Mouse (Mus musculus) embryonic facial prominence, embryonic 11.5 days (tissue): ENCODE data around the gene Cfap73. TPM values are rescaled to one million over a fixed set of nuclear protein-coding genes. Genes with fewer than 3 reads are reported as not detected.

Experiments
- ATAC-seq: fragments of 200-750 bp; cut with Nextera tagmentation; replicated peaks from 2 replicates; pipeline ENCODE4 v1.8.0; 2017; ENCODE audit warnings: low read depth; ENCODE audit not compliant: insufficient number of reproducible peaks, low FRiP score, low TSS enrichment
- DNase-seq: peaks from one replicate; pipeline ENCODE4 v3.0.0-alpha.2; 2015; ENCODE audit warnings: low spot score
- H3K27ac ChIP-seq: fragments of 300-500 bp; sonication (generic); replicated peaks from 2 replicates; pipeline ENCODE4 v1.5.1; 2014; ENCODE audit warnings: mild to moderate bottlenecking, low read depth, low read length, control low read depth
- H3K27me3 ChIP-seq: fragments of 300-500 bp; sonication (generic); 2 replicates; pipeline ENCODE4 v1.6.1; 2014; ENCODE audit warnings: mild to moderate bottlenecking, low read length, moderate library complexity, mixed read lengths; ENCODE audit not compliant: control insufficient read depth, insufficient read depth
- H3K36me3 ChIP-seq: fragments of 300-500 bp; sonication (generic); replicated peaks from 2 replicates; pipeline ENCODE4 v1.6.1; 2014; ENCODE audit warnings: low read depth, mild to moderate bottlenecking, low read length, moderate library complexity, mixed read lengths; ENCODE audit not compliant: control insufficient read depth, insufficient read depth
- H3K4me1 ChIP-seq: fragments of 300-500 bp; sonication (generic); 2 replicates; pipeline ENCODE4 v1.6.1; 2014; ENCODE audit warnings: low read length, mixed read lengths; ENCODE audit not compliant: control insufficient read depth, insufficient read depth
- H3K4me2 ChIP-seq: fragments of 300-500 bp; sonication (generic); 2 replicates; pipeline ENCODE4 v1.6.1; 2014; ENCODE audit warnings: low read depth, mild to moderate bottlenecking, control low read depth, low read length, moderate library complexity
- H3K4me3 ChIP-seq: fragments of 300-500 bp; sonication (generic); 2 replicates; pipeline ENCODE4 v1.5.1; 2014; ENCODE audit warnings: low read depth, low read length, control low read depth
- H3K9ac ChIP-seq: fragments of 300-500 bp; sonication (generic); replicated peaks from 2 replicates; pipeline ENCODE4 v1.6.1; 2014; ENCODE audit warnings: mild to moderate bottlenecking, control low read depth, low read length
- H3K9me3 ChIP-seq: fragments of 300-500 bp; sonication (generic); replicated peaks from 2 replicates; pipeline ENCODE4 v1.6.1; 2016; ENCODE audit warnings: mild to moderate bottlenecking, low read length, inconsistent platforms, mixed read lengths; ENCODE audit not compliant: control insufficient read depth
- WGBS: fragments of 180-500 bp; shearing (Covaris S2); extraction: QIAGEN DNeasy Blood & Tissue Kit; methylation state at CpG from one replicate; pipeline ENCODE4 v1.1.7; 2014; 5-methylcytosine and 5-hydroxymethylcytosine counted together
- polyA plus RNA-seq: library from polyadenylated mRNA; unstranded; fragments of >200 nt; fragmentation: Nextera tagmentation; extraction: Ambion mirVana; gene quantifications from 2 replicates; pipeline ENCODE4 v1.2.1, GENCODE M21; 2014

The Cfap73 gene
- polyA plus RNA-seq, 1 experiment from 2014 or later, result not detected

GRCm38 (mm10) chr5:120606590-120607200 is 27.3 kb downstream of the Cfap73 start:
- DNase-seq (no peak), ATAC-seq (no peak)
- WGBS, result 68% methylated on average over 25 of the region's 25 CpGs
- H3K27me3 ChIP-seq, result no peaks in the 10 kb centered on the region
- peaks cover 3% of the 10 kb centered on the region for H3K4me1 ChIP-seq
- H3K9ac ChIP-seq, result no peak overlapping the region; the same call in 1 of the 2 replicates
- no peaks in the 10 kb centered on the region for H3K9me3 ChIP-seq
- no peak overlapping the region for H3K4me2 ChIP-seq
- H3K4me3 ChIP-seq, result no peak overlapping the region
- H3K36me3 ChIP-seq, result no peaks in the 10 kb centered on the region
- H3K27ac ChIP-seq, result no peak overlapping the region

GRCm38 (mm10) chr5:120605688-120606087 is 28.3 kb downstream of the Cfap73 start:
- ATAC-seq, result peak; percentile 36; the same call in 1 of the 2 replicates
- no peaks in the 10 kb centered on the region for H3K27me3 ChIP-seq
- H3K9me3 ChIP-seq, result no peaks in the 10 kb centered on the region
- no peak overlapping the region for H3K9ac ChIP-seq
- peak overlapping the region; percentile 27 for H3K4me2 ChIP-seq
- no peak overlapping the region for H3K27ac ChIP-seq
- H3K4me3 ChIP-seq, result peak overlapping the region; percentile 20
- peak; percentile 96 for DNase-seq
- H3K36me3 ChIP-seq, result no peaks in the 10 kb centered on the region
- H3K4me1 ChIP-seq, result no peaks in the 10 kb centered on the region
- 1% methylated on average over 6 of the region's 8 CpGs for WGBS

GRCm38 (mm10) chr5:120605241-120605661 is 28.8 kb downstream of the Cfap73 start:
- H3K4me2 ChIP-seq, result peak overlapping the region; percentile 27
- no peaks in the 10 kb centered on the region for H3K4me1 ChIP-seq
- ATAC-seq (peak; percentile 54), DNase-seq (no peak)
- H3K4me3 ChIP-seq, result peak overlapping the region; percentile 20
- H3K27me3 ChIP-seq, result no peaks in the 10 kb centered on the region
- H3K9ac ChIP-seq, result peak overlapping the region; percentile 4; the same call in 1 of the 2 replicates
- WGBS, result 6% methylated on average over 10 of the region's 10 CpGs
- no peaks in the 10 kb centered on the region for H3K36me3 ChIP-seq
- H3K27ac ChIP-seq, result no peak overlapping the region
- no peaks in the 10 kb centered on the region for H3K9me3 ChIP-seq

- ATAC-seq, result 0 out of 2 replicates have a peak, but pooled peaks have one; percentile 5
- Histone ChIP-seq H3K4me1 (no peaks in the 10 kb centered on the region), H3K9ac (no peak overlapping the region), H3K36me3 (no peaks in the 10 kb centered on the region), H3K27ac (no peak overlapping the region), H3K9me3 (no peaks in the 10 kb centered on the region), H3K4me2 (peak overlapping the region; percentile 27), H3K4me3 (peak overlapping the region; percentile 20), H3K27me3 (no peaks in the 10 kb centered on the region)
- WGBS, result 3% methylated on average over 6 of the region's 6 CpGs
- DNase-seq, result peak; percentile 92
These were observed 29.2 kb downstream of the Cfap73 start for GRCm38 (mm10) chr5:120604839-120605238.

GRCm38 (mm10) chr5:120603515-120603914 is 30.5 kb downstream of the Cfap73 start:
- Histone ChIP-seq H3K27ac (no peak overlapping the region), H3K27me3 (no peaks in the 10 kb centered on the region), H3K4me2 (no peak overlapping the region), H3K36me3 (no peaks in the 10 kb centered on the region), H3K9ac (no peak overlapping the region), H3K4me1 (no peaks in the 10 kb centered on the region), H3K9me3 (no peaks in the 10 kb centered on the region), H3K4me3 (no peak overlapping the region)
- DNase-seq (no peak), ATAC-seq (no peak)
- 57% methylated on average over 7 of the region's 7 CpGs for WGBS

- Histone ChIP-seq H3K36me3 (no peaks in the 10 kb centered on the region), H3K4me2 (no peak overlapping the region), H3K9ac (no peak overlapping the region), H3K27me3 (no peaks in the 10 kb centered on the region), H3K4me1 (no peaks in the 10 kb centered on the region), H3K9me3 (no peaks in the 10 kb centered on the region), H3K4me3 (no peak overlapping the region), H3K27ac (no peak overlapping the region)
- no peak for ATAC-seq
- WGBS, result 87% methylated on average over 12 of the region's 12 CpGs
- no peak for DNase-seq
These were observed 31.8 kb downstream of the Cfap73 start for GRCm38 (mm10) chr5:120602210-120602609.

GRCm38 (mm10) chr5:120600946-120601668 is 32.9 kb downstream of the Cfap73 start:
- no peak overlapping the region for H3K4me3 ChIP-seq
- no peak overlapping the region for H3K27ac ChIP-seq
- H3K36me3 ChIP-seq, result no peaks in the 10 kb centered on the region
- H3K9me3 ChIP-seq, result no peaks in the 10 kb centered on the region
- no peaks in the 10 kb centered on the region for H3K4me1 ChIP-seq
- no peaks in the 10 kb centered on the region for H3K27me3 ChIP-seq
- DNase-seq (no peak), ATAC-seq (no peak)
- 55% methylated on average over 11 of the region's 11 CpGs for WGBS
- H3K4me2 ChIP-seq, result no peak overlapping the region
- H3K9ac ChIP-seq, result no peak overlapping the region

GRCm38 (mm10) chr5:120599625-120600024 is 34.4 kb downstream of the Cfap73 start:
- Histone ChIP-seq H3K9ac (no peak overlapping the region), H3K36me3 (no peaks in the 10 kb centered on the region), H3K9me3 (no peaks in the 10 kb centered on the region), H3K27ac (no peak overlapping the region), H3K4me2 (no peak overlapping the region), H3K4me3 (no peak overlapping the region), H3K4me1 (no peaks in the 10 kb centered on the region), H3K27me3 (no peaks in the 10 kb centered on the region)
- WGBS, result 94% methylated on average over 6 of the region's 6 CpGs
- no peak for ATAC-seq
- no peak for DNase-seq
